Mouse (Mus musculus) midbrain, embryonic 12.5 days (tissue): Measurements from ENCODE around the gene Rock2. TPM values are rescaled to one million over a fixed set of nuclear protein-coding genes. Genes with fewer than 3 reads are reported as not detected.

ENCODE experiments used
- polyA plus RNA-seq: library from polyadenylated mRNA; unstranded; fragments of >200 nt; fragmentation: Nextera tagmentation; extraction: Ambion mirVana; gene quantifications from 2 replicates; pipeline ENCODE4 v1.2.1, GENCODE M21; 2016

Rock2 gene
- polyA plus RNA-seq, 1 experiment from 2014 or later, result 20.5 TPM

Other genes starting within 250 kb of the Rock2 start
- 0.14 TPM in 1 of 2 replicates, not detected in the other for gene Ntsr2, start 241.5 kb upstream of the Rock2 start, polyA plus RNA-seq
- gene Greb1, start 94.0 kb upstream of the Rock2 start, polyA plus RNA-seq, result 7.0 and 9.8 TPM in 2 replicates
- 77.6 and 83.8 TPM in 2 replicates for gene E2f6, start 83.9 kb upstream of the Rock2 start, polyA plus RNA-seq
- gene Pqlc3, start 105.5 kb downstream of the Rock2 start, polyA plus RNA-seq, result 3.0 and 3.3 TPM in 2 replicates
- 0.45 and 0.93 TPM in 2 replicates for gene 2410004P03Rik, start 116.8 kb downstream of the Rock2 start, polyA plus RNA-seq